Mouse (Mus musculus): ENCODE results near the gene Rasgef1b. TPM values are rescaled to one million over a fixed set of nuclear protein-coding genes. Genes with fewer than 3 reads are reported as not detected.

The Rasgef1b gene
- total RNA-seq, 2 experiments from 2014 or later: 11.9 to 15.1 TPM

GRCm38 (mm10) chr5:99287647-99288185, 441.1 kb downstream of the Rasgef1b start:
- no peak for DNase-seq

- no peak for DNase-seq
These were observed 442.3 kb downstream of the Rasgef1b start for GRCm38 (mm10) chr5:99286575-99286974.

- DNase-seq: no peak
These were observed 442.8 kb downstream of the Rasgef1b start for GRCm38 (mm10) chr5:99286024-99286423.

- peak in 1 of 2 experiments; percentile 42 for DNase-seq
These were observed 444.5 kb downstream of the Rasgef1b start for GRCm38 (mm10) chr5:99284369-99284768.

- DNase-seq: peak; percentile 7 to 36
These were observed 445.2 kb downstream of the Rasgef1b start for GRCm38 (mm10) chr5:99283636-99284035.

GRCm38 (mm10) chr5:99280536-99280935, 448.3 kb downstream of the Rasgef1b start:
- no peak for DNase-seq

- DNase-seq: peak in 1 of 2 experiments; percentile 27
These were observed 449.7 kb downstream of the Rasgef1b start for GRCm38 (mm10) chr5:99279016-99279757.

GRCm38 (mm10) chr5:99278364-99278763, 450.5 kb downstream of the Rasgef1b start:
- DNase-seq: no peak

GRCm38 (mm10) chr5:99277536-99277935, 451.3 kb downstream of the Rasgef1b start:
- DNase-seq: no peak

- DNase-seq: no peak
These were observed 454.7 kb downstream of the Rasgef1b start for GRCm38 (mm10) chr5:99274119-99274563.

- peak; percentile 24 to 50 for DNase-seq
These were observed 457.3 kb downstream of the Rasgef1b start for GRCm38 (mm10) chr5:99271531-99271930.

- DNase-seq: no peak
These were observed 459.7 kb downstream of the Rasgef1b start for GRCm38 (mm10) chr5:99269131-99269530.

- DNase-seq: no peak
These were observed 461.5 kb downstream of the Rasgef1b start for GRCm38 (mm10) chr5:99267338-99267737.

- no peak for DNase-seq
These were observed 462.6 kb downstream of the Rasgef1b start for GRCm38 (mm10) chr5:99266301-99266700.

GRCm38 (mm10) chr5:99262197-99262920, 466.5 kb downstream of the Rasgef1b start:
- peak in 1 of 2 experiments; percentile 14 for DNase-seq

- DNase-seq: no peak
These were observed 467.6 kb downstream of the Rasgef1b start for GRCm38 (mm10) chr5:99261121-99261724.

GRCm38 (mm10) chr5:99258003-99258500, 470.8 kb downstream of the Rasgef1b start:
- DNase-seq: peak; percentile 51 to 57

- DNase-seq: peak; percentile 97
These were observed 476.4 kb downstream of the Rasgef1b start for GRCm38 (mm10) chr5:99252203-99253135.

GRCm38 (mm10) chr5:99251379-99252202, 477.3 kb downstream of the Rasgef1b start:
- peak; percentile 23 to 35 for DNase-seq

GRCm38 (mm10) chr5:99250820-99251219, 478.0 kb downstream of the Rasgef1b start:
- DNase-seq: no peak
